Mouse (Mus musculus) erythroblast, embryonic 14.5 days (primary cell): Measurements from ENCODE around the gene Cdkal1.

ENCODE experiments used
- GATA1 ChIP-seq: IDR thresholded peaks from 2 replicates; pipeline ENCODE4 v1.6.1; 2012; ENCODE audit warnings: low read length, inconsistent platforms, mixed read lengths
- TAL1 ChIP-seq: IDR thresholded peaks from 3 replicates; pipeline ENCODE4 v1.6.1; 2012; ENCODE audit warnings: low read length, inconsistent platforms, mixed read lengths

- TF ChIP-seq TAL1 (no peak), GATA1 (no peak)
These were observed 584.0 kb downstream of the Cdkal1 start for GRCm38 (mm10) chr13:29271451-29271850.
